Mouse (Mus musculus) kidney, embryonic 14.5 days (tissue): ENCODE data around the gene Cfdp1. TPM values are rescaled to one million over a fixed set of nuclear protein-coding genes. Genes with fewer than 3 reads are reported as not detected.
A peak's percentile ranks its signal among the peaks of the same experiment; 100 is the strongest.

Experiments
- ATAC-seq: fragments of 200-750 bp; cut with Nextera tagmentation; 2 replicates; pipeline ENCODE4 v1.8.0; 2017; ENCODE audit warnings: moderate number of reproducible peaks, mild to moderate bottlenecking, moderate TSS enrichment, moderate library complexity; ENCODE audit not compliant: low FRiP score, low TSS enrichment
- H3K27ac ChIP-seq: fragments of 300-500 bp; sonication (generic); 2 replicates; pipeline ENCODE4 v1.5.1; 2014; ENCODE audit warnings: low read depth, mild to moderate bottlenecking, low read length, moderate library complexity, mixed read lengths
- H3K27me3 ChIP-seq: fragments of 300-500 bp; sonication (generic); 2 replicates; pipeline ENCODE4 v1.6.1; 2014; ENCODE audit warnings: mild to moderate bottlenecking, low read length; ENCODE audit not compliant: control insufficient read depth, insufficient read depth
- H3K36me3 ChIP-seq: fragments of 300-500 bp; sonication (generic); 2 replicates; pipeline ENCODE4 v1.6.1; 2014; ENCODE audit warnings: low read length, mixed read lengths; ENCODE audit not compliant: control insufficient read depth, insufficient read depth
- H3K4me1 ChIP-seq: fragments of 300-500 bp; sonication (generic); 2 replicates; pipeline ENCODE4 v1.6.1; 2014; ENCODE audit warnings: low read length, mixed read lengths; ENCODE audit not compliant: control insufficient read depth, insufficient read depth
- H3K4me2 ChIP-seq: fragments of 300-500 bp; sonication (generic); replicated peaks from 2 replicates; pipeline ENCODE4 v1.6.1; 2014; ENCODE audit warnings: low read depth, mild to moderate bottlenecking, low read length
- H3K4me3 ChIP-seq: fragments of 300-500 bp; sonication (generic); 2 replicates; pipeline ENCODE4 v1.5.1; 2014; ENCODE audit warnings: mild to moderate bottlenecking, low read length
- H3K9ac ChIP-seq: fragments of 300-500 bp; sonication (generic); 2 replicates; pipeline ENCODE4 v1.6.1; 2014; ENCODE audit warnings: low read depth, mild to moderate bottlenecking, low read length, moderate library complexity
- H3K9me3 ChIP-seq: fragments of 300-500 bp; sonication (generic); 2 replicates; pipeline ENCODE4 v1.6.1; 2016; ENCODE audit warnings: low read length; ENCODE audit not compliant: control insufficient read depth
- WGBS: fragments of 180-500 bp; shearing (Covaris S2); extraction: QIAGEN DNeasy Blood & Tissue Kit; methylation state at CpG from one replicate; pipeline ENCODE4 v1.1.7; 2014; 5-methylcytosine and 5-hydroxymethylcytosine counted together
- polyA plus RNA-seq: library from polyadenylated mRNA; unstranded; fragments of >200 nt; fragmentation: Nextera tagmentation; extraction: Ambion mirVana; gene quantifications from 2 replicates; pipeline ENCODE4 v1.2.1, GENCODE M21; 2014

Cfdp1 gene
- polyA plus RNA-seq, 1 experiment from 2014 or later: 221 TPM

DNA sequence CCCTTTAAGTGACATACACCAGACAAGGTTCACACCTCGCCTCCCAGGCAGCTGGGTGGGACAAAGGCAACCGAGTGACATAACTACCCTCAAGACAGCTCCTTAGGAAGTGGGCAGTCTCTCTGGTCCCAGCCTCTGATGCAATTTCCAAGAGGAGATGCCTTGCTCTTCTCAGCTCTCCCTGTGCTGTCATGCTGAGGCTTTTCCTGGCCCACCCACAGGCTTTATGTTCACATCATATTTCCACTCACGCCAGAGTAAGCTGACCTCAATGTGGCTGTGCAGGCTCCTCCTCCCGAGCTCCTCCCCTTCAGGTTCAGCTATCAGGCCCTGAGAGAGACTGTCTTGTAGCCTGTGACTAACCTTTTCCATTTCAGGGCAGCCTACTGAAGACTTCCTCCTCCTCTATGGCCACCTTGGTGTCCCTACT, 134.0 kb downstream of the Cfdp1 start:
- no peak overlapping the region for H3K9ac ChIP-seq
- no peak overlapping the region for H3K27ac ChIP-seq
- H3K4me2 ChIP-seq: no peak overlapping the region
- ATAC-seq: 0 out of 2 replicates have a peak, but pooled peaks have one; percentile 12
- WGBS: 51% methylated on average over 4 of the region's 4 CpGs
- peaks cover 14% of the 10 kb centered on the region for H3K4me1 ChIP-seq
- H3K9me3 ChIP-seq: no peaks in the 10 kb centered on the region
- H3K36me3 ChIP-seq: peaks cover 39% of the 10 kb centered on the region
- H3K4me3 ChIP-seq: no peak overlapping the region
- no peaks in the 10 kb centered on the region for H3K27me3 ChIP-seq

DNA sequence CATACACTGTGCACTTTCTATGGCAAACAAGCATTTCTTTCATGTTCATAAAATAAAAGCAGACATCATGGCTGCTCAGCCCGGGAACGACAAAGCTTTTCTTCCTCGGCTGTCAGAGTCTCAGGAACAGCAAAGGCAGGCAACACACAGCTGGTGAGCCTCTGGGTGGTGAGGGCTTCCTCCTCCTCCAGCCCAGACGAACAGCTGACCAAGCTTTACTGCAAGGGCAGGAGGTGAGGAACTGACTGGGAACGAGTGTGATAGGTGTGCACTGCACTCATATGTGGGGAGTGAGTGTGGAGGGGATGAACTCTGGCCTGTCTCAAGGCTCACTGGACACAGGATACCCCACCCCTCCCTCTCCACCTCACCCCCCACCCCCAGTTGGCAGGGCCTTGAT, 135.2 kb downstream of the Cfdp1 start:
- H3K9me3 ChIP-seq: no peaks in the 10 kb centered on the region
- H3K27ac ChIP-seq: peak overlapping the region; percentile 4; the same call in 1 of the 2 replicates
- H3K4me3 ChIP-seq: no peak overlapping the region
- peaks cover 11% of the 10 kb centered on the region for H3K4me1 ChIP-seq
- H3K27me3 ChIP-seq: no peaks in the 10 kb centered on the region
- peaks cover 51% of the 10 kb centered on the region for H3K36me3 ChIP-seq
- no peak overlapping the region for H3K9ac ChIP-seq
- H3K4me2 ChIP-seq: no peak overlapping the region
- ATAC-seq: peak; percentile 59
- WGBS: 24% methylated on average over 5 of the region's 5 CpGs

Other genes starting within 250 kb of the Cfdp1 start
- gene Ldhd, start 223.9 kb downstream of the Cfdp1 start, polyA plus RNA-seq: 0.53 and 0.99 TPM in 2 replicates
- 23.3 and 24.8 TPM in 2 replicates for gene Zfp1, start 210.9 kb downstream of the Cfdp1 start, polyA plus RNA-seq
- gene Ctrb1, start 163.3 kb downstream of the Cfdp1 start, polyA plus RNA-seq: not detected in 2 replicates
- gene Bcar1, start 110.5 kb downstream of the Cfdp1 start, polyA plus RNA-seq: 39.1 and 55.6 TPM in 2 replicates
- 10.6 and 11.7 TPM in 2 replicates for gene Tmem170, start 22.5 kb upstream of the Cfdp1 start, polyA plus RNA-seq
- gene Chst5, start 56.2 kb upstream of the Cfdp1 start, polyA plus RNA-seq: 0.97 and 1.1 TPM in 2 replicates
- gene Tmem231, start 79.6 kb upstream of the Cfdp1 start, polyA plus RNA-seq: 11.6 and 18.7 TPM in 2 replicates
- 170 and 205 TPM in 2 replicates for gene Gabarapl2, start 86.4 kb upstream of the Cfdp1 start, polyA plus RNA-seq
- 8.6 and 10.8 TPM in 2 replicates for gene Adat1, start 138.0 kb upstream of the Cfdp1 start, polyA plus RNA-seq
- 186 and 260 TPM in 2 replicates for gene Kars, start 157.0 kb upstream of the Cfdp1 start, polyA plus RNA-seq
- 23.1 and 27.6 TPM in 2 replicates for gene Terf2ip, start 157.1 kb upstream of the Cfdp1 start, polyA plus RNA-seq
- gene Gm6793, start 160.7 kb upstream of the Cfdp1 start, polyA plus RNA-seq: 0.83 and 1.2 TPM in 2 replicates